Mouse (Mus musculus) common myeloid progenitor, adult 5-6 weeks (primary cell): ENCODE data around the gene Stat3. TPM values are rescaled to one million over a fixed set of nuclear protein-coding genes. Genes with fewer than 3 reads are reported as not detected.

ENCODE experiments used
- ATAC-seq: replicated peaks from 2 replicates; pipeline ENCODE4 v1.8.0; 2016; ENCODE audit warnings: low read depth, mild to moderate bottlenecking, moderate TSS enrichment, inconsistent platforms; ENCODE audit not compliant: poor library complexity, severe bottlenecking
- total RNA-seq: library from RNA; stranded (forward); fragments of 200-1000, 187-1606 nt; gene quantifications from 2 replicates; pipeline ENCODE4 v1.2.3, GENCODE M21; 2017

The Stat3 gene
- total RNA-seq, 1 experiment from 2014 or later: 74.9 TPM

DNA sequence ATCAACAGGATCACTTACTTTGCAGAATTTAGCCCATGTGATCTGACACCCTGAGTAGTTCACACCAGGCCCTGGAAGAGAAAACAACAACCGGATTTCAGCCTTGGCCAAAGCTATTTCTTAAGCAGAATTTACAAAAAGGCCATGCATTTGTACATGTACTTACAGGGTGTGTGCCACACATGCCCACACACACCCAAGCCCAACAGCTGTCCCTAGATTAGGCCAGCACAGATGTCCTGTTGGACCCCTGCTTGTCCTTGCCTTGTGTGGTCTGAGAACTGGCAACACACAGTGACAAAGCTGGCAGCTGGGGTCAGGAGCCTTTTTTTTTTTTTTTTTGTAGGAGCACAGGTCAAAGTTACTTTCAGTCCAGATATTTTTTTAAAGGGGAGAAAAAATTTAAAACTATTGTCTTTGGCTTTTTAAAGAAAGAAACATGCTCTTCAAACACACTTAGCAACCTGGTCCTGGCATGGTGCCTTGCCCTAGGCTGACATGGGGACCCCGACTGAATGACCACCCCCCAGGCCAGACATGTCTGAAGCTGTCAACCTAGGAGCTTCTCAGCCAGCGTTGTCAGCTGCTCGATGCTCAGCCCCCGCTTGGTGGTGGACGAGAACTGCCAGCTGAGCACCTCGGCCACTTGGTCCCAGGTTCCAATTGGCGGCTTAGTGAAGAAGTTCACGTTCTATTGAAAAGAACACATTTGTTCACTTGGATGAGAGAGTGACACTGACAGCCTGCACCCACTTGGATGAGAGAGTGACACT is 45.0 kb downstream of the Stat3 start:
- no peak for ATAC-seq

DNA sequence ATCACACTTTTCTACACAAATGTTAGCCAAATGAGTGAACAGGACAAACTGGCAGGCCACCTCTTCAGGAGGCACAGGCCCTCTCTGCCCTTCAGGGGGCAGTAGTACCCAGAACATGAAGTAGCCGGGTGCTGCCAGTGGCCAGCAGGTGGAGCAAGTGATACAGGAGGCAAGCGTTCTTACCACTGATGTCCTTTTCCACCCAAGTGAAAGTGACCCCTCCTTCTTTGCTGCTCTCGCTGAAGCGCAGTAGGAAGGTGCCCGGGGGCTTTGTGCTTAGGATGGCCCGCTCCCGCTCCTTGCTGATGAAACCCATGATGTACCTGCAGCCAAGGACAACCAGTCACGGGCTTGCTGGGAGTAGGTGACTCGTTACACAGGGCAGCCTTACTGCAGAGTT is 45.9 kb downstream of the Stat3 start:
- ATAC-seq: peak; percentile 77

DNA sequence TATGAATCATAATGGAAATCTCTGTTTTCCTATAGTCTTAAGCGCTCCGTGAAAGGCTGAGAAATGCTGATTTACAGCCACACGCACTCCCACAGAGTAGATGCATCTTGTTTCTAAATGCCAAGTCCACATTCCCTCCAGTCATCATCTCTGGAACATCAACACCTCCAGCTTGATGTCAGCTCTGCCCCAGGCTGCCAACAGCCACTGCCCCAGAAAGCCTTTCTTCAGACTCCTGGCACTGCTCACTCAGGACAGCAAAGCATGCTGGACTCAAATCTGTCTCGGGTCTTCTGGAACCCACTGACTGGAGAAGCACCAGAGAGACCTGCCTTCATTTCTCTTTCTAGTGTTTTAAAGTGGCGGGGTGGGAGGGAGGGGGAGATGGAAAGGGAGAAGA is 46.9 kb downstream of the Stat3 start:
- no peak for ATAC-seq

DNA sequence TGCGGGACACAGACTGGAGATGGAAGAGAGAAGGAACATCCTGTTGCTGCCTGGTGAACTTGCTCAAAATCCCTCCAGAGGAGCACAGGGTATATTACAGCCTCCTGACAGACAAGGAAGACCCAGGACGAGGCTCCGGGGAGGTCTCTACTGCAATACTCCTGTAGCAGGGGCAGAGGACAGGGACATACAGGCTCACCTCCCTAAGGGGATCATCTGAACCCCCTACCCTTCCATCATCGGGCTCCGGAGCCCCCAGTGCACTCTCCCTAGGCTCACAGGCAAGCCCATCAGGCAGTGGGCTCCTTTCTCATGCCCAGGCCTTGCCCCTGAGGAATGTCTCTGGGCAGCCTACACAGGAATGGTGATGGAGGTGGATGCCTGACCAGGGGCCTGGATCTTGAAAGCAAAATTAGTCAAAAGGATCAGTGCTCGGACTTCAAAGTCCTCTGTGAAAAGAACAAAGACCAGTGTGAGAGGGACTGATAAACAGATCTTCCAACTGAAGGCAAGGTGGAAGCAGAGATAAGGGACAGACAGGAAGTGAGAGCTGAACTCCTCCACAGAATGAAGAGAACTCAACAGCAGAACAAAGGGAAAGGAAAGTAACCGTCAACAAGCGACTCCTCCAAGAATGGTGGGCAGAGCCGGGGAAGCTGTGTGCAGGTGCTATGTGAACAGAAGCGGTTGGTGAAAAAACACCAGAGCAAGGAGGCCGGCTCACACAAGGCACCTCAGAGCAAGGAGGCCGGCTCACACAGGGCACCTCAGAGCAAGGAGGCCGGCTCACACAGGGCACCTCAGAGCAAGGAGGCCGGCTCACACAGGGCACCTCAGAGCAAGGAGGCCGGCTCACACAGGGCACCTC is 47.9 kb downstream of the Stat3 start:
- ATAC-seq: peak; percentile 68

DNA sequence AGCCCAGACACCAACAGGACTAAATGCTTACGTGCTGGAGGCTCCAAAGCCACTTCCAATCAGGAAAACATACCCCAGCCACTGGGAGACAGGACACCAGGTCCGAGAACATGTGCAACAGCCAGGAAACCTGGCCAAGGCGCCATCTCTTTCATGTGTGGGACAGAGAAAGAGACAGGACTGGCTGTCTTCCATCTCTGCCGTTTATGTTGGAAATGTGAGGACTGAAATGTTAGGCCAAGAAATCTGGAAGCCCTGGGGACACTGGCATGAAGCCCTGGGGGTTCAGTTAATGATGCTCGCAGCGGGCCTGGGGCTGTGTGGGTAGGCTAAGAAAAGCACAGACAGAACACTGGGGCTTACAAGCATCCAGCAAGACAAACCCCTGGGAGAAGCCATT is 48.9 kb downstream of the Stat3 start:
- no peak for ATAC-seq

DNA sequence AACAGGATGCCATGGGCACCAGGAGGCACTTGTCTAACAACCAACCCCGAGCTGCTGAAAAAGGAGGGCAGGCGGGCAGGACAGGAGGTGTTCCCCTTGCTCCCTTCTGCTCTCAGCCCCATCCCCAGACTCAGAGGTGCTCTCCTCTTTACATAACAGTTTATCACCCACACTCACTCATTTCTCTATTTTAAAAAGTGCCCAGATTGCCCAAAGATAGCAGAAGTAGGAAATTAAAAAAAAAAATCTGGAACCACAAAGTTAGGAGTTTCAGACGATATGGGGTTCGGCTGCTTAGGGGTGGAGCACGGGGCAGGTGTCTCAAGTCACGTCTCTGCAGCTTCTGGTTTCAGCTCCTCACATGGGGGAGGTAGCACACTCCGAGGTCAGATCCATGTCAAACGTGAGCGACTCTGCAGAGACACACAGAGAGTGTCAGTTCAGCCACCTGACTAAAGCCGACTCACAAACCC is 51.0 kb downstream of the Stat3 start:
- 0 out of 2 replicates have a peak, but pooled peaks have one; percentile 7 for ATAC-seq

DNA sequence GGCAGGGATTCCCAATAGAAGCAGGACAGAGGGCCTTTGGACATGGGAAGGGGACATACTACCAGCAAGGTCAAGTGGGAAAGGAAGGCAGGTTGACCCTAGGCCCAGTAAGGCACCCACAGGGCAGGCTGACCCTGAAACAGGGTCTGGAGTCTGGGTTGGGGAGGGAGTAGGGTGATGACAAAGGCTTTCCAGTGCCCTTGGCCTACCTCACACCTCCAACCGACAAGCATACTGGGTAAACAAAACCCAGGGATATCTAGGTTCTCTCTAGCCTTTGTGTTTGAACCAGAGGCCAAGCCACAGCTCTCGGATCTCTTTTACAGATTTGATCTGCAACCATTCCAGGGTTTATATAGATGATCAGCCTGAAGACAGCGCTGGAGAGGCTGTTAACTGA is 51.6 kb downstream of the Stat3 start:
- ATAC-seq: no peak

DNA sequence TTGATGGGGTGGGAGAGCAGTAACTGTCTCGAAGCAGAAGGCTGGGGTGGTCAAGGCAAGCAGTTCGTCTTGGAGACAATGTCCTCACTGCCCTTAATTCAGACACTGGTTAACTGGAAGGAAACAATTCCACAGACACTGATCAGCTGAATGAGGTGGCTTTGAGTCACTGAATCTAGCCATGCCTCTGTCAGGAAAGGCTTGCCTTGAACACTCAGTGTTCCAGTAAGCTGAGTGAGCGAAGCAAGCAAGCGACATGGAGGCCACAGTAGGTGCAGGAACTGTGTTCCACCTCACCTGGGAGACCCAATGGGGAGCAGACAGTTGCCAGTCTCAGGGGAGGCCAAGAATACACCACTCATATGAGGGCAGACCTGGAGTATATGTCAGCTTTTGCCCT is 52.1 kb downstream of the Stat3 start:
- no peak for ATAC-seq

DNA sequence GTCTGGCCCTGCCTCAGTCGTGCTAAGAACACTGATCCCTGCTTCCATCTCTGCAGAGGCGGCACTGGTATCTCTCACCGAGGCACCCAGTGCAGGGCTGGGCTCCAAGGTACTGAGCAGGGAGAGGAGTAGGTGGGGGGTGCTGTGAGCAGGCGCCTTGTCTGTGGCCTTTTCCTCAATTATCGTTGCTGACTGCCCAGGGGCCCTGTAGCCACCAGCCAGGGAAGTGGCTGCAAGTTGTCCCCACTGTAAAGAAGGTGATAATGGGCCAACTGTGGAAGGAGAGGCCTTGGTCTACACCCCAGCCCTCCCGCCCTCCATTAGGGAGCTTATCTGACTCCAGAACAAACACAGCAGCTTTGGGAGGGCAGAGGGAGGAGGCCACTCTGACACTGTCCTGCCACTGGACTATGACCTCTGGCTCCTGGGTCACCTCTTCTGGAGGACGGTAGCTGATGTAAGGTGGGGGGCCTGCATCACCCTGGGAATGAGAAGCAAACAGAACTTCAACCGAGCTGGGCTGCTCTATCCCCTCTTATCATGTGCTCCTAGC is 53.1 kb downstream of the Stat3 start:
- ATAC-seq: no peak; the same call in 1 of the 2 replicates

DNA sequence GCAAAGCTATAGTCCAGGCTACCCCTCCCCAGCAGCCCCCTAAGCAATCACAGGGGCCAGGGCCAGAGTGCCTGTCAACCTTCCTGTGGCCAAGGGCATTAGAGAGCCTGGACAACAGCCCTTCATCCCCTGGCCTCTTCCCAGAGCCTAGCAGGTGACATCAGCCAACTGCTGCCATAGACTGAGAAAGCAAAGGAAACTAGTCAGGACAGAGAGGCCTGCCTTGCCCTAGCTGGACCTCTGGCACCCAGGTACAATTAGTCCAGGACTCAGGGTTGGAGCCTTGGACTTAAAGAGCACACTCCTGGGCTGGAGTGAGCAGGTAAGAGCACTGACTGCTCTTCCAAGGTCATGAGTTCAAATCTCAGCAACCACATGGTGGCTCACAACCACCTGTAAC is 53.9 kb downstream of the Stat3 start:
- no peak for ATAC-seq

DNA sequence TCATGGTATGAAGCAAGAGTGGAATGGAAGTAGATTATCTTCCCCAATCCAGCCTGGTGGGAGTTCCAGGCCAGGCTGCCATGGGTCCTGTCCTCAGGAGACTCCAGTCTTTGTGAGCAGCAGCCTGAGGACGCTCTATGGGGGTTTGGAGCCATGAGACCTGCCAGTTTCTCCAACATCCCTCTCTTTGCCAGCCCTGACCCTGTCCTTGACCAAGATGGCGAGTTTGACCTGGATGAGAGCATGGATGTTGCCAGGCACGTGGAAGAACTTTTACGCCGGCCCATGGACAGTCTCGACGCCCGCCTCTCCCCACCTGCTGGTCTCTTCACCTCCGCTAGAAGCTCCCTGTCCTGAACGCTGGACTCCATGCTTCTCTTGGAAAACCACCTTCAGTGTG is 55.7 kb downstream of the Stat3 start:
- ATAC-seq: no peak

DNA sequence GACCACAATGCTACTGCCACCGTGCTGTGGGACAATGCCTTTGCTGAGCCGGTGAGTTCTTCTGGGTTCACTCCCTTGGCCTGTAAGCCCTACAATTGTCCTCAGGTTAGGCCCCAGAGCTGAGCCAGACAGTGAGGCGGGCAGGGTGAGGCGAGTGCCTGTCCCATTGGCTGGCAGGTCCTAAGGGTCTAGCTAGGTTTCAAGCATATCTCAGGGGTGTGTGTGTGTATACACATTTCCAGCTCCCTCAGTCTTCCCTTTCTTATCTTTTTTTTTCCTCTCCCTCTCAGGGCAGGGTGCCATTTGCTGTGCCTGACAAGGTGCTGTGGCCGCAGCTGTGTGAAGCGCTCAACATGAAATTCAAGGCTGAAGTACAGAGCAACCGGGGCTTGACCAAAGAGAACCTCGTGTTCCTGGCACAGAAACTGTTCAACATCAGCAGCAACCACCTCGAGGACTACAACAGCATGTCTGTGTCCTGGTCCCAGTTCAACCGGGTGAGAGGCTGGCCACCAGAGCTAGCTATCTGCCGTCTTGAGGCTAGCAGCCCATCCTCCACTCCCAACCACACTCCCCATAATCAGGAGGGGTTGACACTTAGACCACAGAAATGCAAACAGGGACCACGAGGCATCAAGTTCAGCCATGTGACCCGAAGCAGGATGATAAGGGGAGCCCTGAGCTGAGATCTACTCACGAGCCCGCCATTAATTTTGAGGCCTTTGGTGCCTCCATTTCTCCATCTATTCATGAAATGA is 59.8 kb downstream of the Stat3 start:
- ATAC-seq: peak; percentile 70

DNA sequence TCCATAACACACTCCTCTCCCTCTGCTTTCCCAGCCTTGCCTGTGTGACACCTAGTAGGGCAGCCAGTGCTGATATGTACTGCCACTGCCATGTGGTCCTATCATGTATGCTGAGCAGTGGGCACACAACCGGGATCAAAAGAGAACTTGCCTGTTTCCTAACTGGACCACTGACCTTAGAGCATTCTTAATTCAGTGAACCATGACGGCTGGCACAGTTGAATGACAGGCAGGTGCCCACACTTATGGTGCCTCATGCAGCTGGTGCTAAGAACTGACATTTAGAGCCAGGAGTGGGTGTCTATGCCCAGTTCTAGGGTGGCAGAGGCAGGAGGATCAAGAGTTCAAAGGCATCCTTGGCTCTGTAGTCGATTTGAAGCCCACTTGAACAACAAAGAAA is 63.6 kb downstream of the Stat3 start:
- no peak for ATAC-seq

DNA sequence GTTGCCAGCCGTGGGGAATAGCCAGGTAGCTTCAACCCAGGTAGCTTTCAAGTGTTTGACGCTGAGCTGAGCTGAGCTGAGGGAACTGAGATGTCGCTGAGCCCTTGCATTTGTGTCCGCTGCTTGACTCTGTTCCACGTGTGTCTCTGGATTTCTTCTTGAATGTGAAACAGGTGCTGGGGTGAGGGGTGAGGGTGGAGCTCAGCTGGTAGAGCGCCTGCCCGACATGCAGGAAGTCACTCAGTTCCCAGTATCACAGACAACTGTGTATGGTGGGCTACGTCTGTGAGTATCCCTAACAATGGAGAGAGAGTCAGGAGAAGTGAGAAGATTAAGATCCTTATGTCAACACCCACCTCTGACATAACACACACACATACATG is 68.4 kb downstream of the Stat3 start:
- no peak for ATAC-seq

DNA sequence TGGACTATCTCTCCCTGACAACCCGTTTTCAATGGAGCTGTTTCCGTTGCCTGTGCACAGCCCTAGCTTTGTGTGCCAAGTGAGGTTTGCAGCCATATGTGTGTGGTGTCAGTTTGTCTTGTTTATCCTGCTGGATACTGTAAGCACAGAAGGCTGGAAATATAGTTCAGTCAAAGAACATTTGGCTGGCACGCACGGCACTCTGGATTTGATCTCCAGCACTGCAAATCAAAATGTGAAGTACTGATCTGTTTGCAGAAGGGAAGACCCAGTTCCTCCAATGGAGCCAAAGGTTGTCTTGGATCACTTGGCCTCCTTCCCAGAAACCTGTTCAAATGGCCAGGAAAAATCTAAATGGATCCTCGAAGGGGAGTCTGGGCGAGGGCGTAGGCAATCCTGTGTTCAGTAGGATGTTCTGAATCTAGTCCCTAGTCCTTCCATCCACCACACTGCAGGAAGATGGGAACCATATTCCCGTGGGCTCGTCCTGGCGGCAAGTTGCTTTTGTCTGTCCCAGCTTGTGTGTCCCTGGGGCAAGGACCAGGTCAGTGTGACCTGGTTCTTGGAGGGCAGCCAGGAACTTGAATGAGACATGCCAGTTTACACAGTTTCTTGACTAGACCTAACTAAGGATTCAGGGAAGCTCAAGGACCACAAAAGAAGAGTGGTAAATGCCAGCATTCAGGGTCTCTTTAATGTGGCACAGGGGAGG is 68.9 kb downstream of the Stat3 start:
- ATAC-seq: no peak

DNA sequence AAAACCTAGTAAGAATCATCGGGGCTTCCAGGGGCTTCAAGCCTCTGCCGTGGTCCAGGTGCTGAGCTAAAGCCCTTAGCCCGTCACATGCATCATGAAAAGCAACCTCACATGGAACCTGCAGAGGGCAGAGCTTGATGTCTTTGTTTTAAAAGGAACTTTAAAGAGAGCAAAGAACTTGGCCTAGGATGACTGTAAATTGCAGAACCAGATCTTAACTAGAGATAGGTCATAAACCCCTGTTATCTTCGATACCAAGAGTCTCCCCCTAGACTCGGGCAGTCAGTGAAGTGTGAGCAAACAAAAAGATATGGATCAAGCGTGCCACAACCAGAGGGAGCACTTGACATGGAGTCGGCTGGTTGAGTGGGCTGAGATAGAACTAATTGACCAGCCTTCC is 73.7 kb downstream of the Stat3 start:
- peak; percentile 48 for ATAC-seq

DNA sequence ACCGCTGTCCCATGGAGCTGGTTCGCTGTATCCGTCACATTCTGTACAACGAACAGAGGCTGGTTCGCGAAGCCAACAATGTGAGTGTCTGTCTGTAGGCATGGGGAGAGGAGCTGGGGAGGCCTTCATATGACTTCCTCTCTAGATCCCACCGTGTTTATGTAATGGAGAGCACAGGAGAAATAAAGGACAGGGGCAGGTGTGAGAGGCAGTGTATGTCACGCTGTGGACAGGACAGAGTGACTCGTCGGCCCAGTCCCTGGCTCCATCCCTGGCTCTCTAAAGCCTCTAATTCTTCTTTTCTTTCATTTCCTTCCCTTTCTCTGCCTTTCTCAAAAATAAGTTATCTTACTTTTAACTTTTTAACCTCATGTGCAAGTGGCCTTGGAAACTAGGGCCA is 76.2 kb downstream of the Stat3 start:
- ATAC-seq: no peak

DNA sequence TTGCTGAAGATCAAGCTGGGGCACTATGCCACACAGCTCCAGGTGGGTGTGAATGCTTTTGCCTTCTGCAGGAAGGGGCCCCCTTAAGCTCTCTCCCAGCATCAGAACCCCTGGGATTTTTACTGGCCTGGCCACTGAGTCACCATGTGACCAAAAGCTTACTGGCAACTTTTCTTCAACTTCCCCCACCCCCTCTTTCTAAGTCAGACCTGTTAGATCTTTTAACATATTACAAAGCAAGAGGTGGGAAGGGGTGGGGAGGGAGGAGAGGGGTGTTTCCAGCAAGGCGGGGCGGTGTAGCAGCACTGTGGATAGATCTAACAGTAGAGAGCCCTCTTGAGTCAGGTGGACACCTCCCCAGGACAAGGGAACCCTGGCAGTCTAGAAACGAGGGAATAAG is 77.5 kb downstream of the Stat3 start:
- ATAC-seq: no peak

DNA sequence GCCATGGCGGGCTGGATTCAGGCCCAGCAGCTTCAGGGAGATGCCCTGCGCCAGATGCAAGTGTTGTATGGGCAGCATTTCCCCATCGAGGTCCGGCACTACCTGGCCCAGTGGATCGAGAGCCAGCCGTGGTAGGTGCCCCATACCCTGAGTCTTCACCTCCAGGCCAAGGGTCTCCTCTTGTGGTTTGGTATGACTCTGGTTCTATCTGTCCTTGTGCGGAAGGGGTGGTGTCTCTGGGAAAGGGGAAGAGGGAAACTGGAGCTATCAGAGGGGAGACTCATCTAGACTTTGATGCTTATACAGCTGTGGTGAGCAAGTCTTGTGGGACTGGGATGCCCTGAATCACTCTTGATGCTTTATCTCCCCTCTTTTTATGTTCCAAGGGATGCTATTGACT is 78.0 kb downstream of the Stat3 start:
- ATAC-seq: peak; percentile 21
